Mouse (Mus musculus) erythroblast, adult 5-6 weeks (primary cell): ENCODE data around the gene Tgoln1. TPM values are rescaled to one million over a fixed set of nuclear protein-coding genes. Genes with fewer than 3 reads are reported as not detected.

ENCODE experiments used
- ATAC-seq: replicated peaks from 2 replicates; pipeline ENCODE4 v1.8.0; 2016; ENCODE audit warnings: moderate number of reproducible peaks, mild to moderate bottlenecking, moderate TSS enrichment, inconsistent platforms; ENCODE audit not compliant: poor library complexity, low FRiP score, severe bottlenecking
- total RNA-seq, 2 experiments: library from RNA; stranded (forward) in 1 of 2; stranded (reverse) in 1 of 2; fragments of 150-400 nt in 1 of 2; fragments of 200-764, 138-1000 nt in 1 of 2; gene quantifications; 2 replicates each; pipeline versions ENCODE4 v1.2.3 to v1.2.4; 2015 to 2017; ENCODE audit warnings: low replicate concordance in 2 of 2

The Tgoln1 gene
- total RNA-seq, 2 experiments from 2014 or later = 17.9 to 20.2 TPM

DNA sequence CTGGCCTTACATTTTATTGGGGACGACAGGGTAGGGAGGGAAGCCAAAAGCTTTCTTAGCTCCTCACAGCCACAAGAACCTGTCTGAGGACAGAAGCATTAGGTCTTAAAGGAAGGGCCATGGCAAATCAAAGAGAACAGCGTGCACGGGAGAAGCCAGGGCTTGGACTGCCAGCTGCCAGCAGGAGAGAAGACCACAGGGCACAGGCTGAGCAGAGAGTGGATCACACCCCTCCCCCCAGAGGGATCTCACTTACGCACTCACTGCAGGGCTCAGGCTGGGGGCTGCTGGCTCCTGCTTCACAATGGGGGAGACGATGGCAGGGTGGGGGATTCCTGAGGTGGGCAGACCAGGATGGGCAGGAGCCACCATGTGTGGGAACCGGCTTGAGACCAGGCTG lies 14.9 kb upstream of the Tgoln1 start:
- ATAC-seq = no peak

DNA sequence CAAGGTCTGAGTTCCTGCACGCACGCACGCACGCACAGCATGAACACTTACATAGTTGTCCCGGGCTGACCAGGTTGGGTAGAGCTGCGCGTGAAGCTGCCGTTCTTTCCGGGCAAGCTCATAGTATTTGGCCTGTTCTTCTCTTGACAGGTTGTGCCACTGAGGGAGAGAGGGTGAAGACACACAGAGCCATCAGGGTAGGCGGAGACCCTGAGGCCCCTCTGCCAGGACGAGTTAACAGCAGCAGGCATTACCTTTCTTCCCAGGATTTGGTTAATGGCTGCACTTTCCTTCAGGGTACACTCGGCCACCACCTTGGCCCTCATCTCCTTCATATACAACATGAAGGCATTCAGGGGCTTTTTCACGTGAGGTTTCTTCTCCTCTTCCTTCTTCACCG lies 14.2 kb upstream of the Tgoln1 start:
- no peak for ATAC-seq

GRCm38 (mm10) chr6:72630370-72630769 lies 13.6 kb upstream of the Tgoln1 start:
- no peak for ATAC-seq

GRCm38 (mm10) chr6:72627276-72627675 lies 10.5 kb upstream of the Tgoln1 start:
- ATAC-seq = no peak

- ATAC-seq = no peak
These were observed 9.6 kb upstream of the Tgoln1 start for GRCm38 (mm10) chr6:72626391-72626790.

DNA sequence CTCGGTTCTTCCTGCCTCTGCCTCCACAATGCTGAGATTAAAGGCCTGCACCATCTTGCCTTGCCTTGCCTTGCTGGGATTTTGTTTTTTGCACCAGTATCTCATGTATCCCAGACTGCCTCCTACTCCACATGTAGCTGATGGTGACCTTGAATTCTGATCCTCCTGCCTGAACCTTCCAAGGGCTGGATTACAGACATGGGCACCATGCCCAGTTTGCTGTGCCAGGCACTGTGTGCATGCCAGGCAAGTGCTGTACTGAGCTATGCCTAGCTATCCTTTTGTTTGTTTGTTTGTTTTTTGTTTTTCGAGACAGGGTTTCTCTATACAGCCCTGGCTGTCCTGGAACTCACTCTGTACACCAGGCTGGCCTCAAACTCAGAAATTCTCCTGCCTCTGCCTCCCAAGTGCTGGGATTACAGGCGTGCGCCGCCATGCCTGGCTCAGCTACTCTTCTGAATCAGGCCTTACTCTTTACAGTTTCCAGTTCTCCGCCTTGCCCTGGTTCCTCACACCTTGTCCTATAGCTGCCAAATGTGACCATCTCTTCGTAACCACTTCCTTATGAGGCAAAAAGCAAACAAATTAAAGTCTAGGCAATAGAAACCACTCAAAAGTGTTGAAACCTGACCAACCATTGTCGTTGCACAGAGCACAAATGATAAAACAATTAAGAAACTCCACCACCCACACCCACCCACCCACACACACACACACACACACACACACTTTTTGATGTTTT lies 7.0 kb upstream of the Tgoln1 start:
- no peak for ATAC-seq

DNA sequence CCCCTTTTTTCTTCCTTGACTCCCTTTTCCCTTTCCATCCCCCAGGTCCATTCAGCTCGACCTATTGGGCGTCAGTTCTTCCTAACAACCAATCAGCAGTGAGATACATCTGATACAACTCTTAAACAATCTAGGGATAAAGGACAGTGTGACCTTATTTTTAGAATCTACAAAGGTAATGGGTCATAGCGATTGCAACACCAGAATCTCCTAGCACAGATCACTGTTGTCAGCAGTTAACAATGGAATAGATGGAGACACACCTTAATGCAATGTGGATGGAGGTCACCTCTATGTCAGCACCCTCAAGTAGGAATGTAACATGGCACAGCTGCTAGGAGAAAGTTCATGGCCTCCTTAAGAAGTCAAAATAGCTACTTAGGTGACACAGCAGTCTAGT lies 6.1 kb upstream of the Tgoln1 start:
- no peak for ATAC-seq

- no peak for ATAC-seq
These were observed 4.1 kb upstream of the Tgoln1 start for GRCm38 (mm10) chr6:72620920-72621319.

DNA sequence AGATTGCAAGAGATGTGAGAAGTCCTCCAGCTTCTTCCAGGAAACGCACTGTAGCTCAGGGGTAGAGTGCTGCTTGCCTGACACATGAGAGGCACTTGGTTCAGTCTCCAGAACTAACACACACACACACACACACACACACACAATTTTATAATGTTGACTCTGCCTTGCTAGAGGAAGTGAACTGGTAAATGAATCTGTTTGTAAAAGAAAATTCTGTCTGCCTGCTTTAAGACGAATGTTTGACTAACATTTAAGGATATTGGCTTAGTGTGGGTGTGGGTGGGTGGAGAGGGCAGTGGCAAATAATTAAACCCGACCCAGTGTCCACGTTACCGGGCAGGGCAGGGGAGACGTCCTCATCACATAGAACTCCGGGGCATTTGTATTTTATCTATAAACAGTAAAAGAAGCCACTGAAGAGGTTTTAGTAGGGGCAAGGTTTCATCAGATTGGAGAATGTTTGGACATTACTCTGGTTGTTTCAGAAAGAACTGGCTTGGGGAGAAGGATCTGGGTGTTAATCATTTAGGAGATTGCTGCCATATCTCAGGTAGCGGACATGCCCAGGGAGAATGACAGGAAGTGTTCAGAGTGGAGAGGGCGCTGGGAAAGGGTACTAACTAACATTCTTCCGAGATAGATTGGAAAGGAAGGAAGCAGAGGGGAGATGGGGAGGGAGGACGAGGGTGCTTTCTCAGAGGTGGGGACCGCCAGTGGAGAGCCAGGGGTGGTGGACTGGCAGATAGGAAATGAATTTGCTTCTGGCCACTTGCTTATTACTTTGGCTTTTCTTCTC lies 3.1 kb upstream of the Tgoln1 start:
- ATAC-seq = no peak

GRCm38 (mm10) chr6:72615561-72616375 lies 1.0 kb downstream of the Tgoln1 start:
- peak; percentile 35 for ATAC-seq

- ATAC-seq = no peak
These were observed 1.6 kb downstream of the Tgoln1 start for GRCm38 (mm10) chr6:72615151-72615550.

DNA sequence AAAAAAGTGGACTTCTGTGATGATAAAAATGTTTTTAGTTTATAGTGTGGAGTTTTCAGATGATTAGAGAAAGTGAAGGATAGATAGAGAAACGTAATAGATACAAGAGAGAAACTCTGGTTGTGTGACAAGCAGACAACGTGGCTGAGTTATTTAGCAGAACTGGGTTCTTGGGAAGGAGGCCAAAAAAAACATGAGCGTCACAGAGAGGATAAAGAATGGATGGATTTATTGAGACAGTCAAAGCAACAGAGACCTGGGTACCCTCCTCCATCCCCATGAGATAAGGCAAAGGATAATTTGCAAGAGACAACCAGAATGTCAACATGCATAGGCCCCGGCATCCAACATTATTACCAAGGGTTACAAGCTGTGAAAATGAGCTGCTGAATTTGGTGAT lies 6.5 kb downstream of the Tgoln1 start:
- ATAC-seq = no peak

GRCm38 (mm10) chr6:72608662-72609184 lies 8.1 kb downstream of the Tgoln1 start:
- ATAC-seq = no peak

GRCm38 (mm10) chr6:72607676-72608075 lies 9.1 kb downstream of the Tgoln1 start:
- no peak for ATAC-seq

DNA sequence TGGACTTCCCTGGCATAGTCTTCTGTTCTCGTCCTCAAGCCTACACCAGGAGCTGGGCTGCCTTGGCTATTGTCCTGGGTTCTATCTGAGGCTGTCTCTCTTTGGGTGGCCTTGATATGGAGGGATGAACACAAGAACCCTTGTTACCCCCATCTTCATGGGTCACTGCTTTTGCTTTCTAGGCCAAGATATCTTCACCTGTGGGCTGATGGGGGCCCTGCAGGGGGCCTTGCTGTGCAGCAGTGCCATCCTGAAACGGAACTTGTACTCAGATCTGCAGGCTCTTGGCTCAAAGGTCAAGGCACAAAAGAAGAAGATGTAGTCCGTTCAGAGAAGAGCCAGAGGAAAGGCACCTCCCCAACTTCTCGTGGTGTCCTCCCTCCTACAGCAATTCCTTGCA lies 9.7 kb downstream of the Tgoln1 start:
- no peak for ATAC-seq

- no peak for ATAC-seq
These were observed 12.7 kb downstream of the Tgoln1 start for GRCm38 (mm10) chr6:72604066-72604465.

- ATAC-seq = peak; percentile 60
These were observed 15.1 kb downstream of the Tgoln1 start for GRCm38 (mm10) chr6:72601732-72602131.

DNA sequence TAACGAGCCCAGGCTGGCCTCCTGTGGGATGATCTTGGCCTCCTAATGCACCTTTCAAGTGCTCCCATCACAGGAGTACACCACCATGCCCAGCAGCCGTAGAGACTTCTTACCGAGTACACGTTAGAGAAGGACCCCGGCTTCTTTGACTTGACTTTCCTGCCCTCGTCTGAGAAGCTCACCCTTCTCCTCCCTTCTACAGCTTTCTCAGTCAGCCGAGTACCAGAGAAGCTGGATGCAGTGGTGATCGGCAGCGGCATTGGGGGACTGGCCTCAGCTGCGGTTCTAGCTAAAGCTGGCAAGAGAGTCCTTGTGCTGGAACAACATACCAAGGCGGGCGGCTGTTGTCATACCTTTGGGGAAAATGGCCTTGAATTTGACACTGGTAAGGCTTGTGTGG lies 16.0 kb downstream of the Tgoln1 start:
- no peak for ATAC-seq

DNA sequence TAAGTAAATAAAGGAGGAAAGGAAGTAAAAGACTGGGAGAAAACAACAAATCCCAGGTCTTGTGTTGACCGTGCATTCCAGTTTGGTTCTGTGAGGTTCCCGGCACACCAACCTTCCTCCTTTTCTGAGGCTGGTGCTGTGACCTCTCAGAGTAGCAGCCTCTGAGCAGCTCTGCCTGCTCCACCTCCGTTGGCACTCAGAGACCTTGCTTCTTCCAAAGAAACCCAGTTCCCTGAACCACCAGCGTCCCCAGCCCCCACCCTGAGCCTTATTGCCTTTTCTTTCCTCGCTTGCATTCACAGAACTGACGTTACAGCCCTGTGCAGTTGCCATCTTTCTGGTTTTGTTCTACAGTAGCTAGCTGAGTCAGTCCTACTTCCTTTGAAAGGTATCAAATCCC lies 16.6 kb downstream of the Tgoln1 start:
- ATAC-seq = no peak
